Mouse (Mus musculus): ENCODE results near the gene Gm45140. TPM values are rescaled to one million over a fixed set of nuclear protein-coding genes. Genes with fewer than 3 reads are reported as not detected.

Gene Gm45140
- polyA plus RNA-seq, 1 experiment from 2014 or later = 3.8 TPM

DNA sequence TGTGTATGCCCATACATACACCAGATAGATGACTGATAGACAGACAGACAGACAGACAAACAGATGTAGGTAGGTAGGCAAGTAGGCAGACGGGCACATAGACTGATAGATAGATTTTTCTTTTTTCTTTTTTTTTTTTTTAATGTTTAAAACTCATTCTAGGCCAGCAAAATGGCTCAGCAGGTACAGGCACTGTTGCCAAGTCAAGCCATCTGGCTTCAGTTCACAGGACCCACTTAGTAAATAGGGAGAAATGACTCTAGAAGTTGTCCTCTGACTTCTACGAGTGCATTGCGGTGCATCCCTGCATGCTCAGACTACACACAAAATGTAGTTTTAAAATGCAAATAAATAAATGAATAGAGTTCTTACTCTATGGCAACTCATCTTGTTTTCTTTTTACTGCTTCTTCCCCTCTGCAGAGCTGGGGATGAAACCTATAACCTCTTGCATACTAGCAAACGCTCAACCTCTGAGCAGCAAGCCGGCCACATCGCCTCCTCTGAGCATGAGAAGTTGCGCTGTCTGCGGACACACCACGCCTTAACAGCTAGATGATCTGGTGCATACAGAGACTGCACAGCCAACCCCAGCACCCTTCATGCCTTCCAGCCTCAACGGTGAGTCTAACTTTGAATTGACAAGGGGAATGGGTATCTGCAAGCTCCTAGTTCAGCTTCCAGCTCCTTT lies 41.6 kb downstream of the Gm45140 start:
- Histone ChIP-seq H3K4me2 (no peak overlapping the region), H3K27me3 (no peaks in the 10 kb centered on the region), H3K9ac (no peak overlapping the region), H3K9me3 (no peaks in the 10 kb centered on the region), H3K4me3 (no peak overlapping the region), H3K27ac (replicated peaks) (no peak overlapping the region), H3K4me1 (replicated peaks) (peaks cover 8% of the 10 kb centered on the region), H3K36me3 (0 out of 2 replicates have a peak, but pooled peaks cover 3% of the 10 kb centered on the region)
- WGBS = 91% methylated on average over 10 of the region's 10 CpGs
- ATAC-seq (ENCODE audit: low FRiP score, low read depth) = no peak

DNA sequence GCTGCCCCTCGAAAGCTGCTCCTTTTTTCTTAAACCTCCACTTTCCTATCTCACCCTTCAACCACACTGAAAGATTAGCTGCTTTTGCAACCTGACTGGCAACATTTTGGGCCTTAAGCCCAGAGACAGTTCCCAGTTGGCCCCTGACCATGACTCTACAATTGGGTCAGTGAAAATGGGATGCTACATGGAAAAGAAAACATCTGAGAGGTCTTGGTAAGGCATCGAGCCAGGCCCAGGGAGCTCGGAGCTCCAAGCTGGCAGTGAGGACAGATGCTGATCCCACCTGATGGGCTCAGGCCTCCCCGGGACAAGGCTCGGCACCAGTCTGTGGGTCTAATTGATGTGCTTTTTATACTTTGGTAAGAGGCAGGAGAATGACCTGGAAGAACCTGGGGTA lies 43.8 kb downstream of the Gm45140 start:
- H3K4me1 ChIP-seq (replicated peaks) = peaks cover 9% of the 10 kb centered on the region
- no peaks in the 10 kb centered on the region for H3K27me3 ChIP-seq
- no peaks in the 10 kb centered on the region for H3K9me3 ChIP-seq
- ATAC-seq (ENCODE audit: low FRiP score, low read depth) = no peak
- 0 out of 2 replicates have a peak, but pooled peaks cover 3% of the 10 kb centered on the region for H3K36me3 ChIP-seq
- no peak overlapping the region for H3K27ac ChIP-seq (replicated peaks)
- WGBS = 93% methylated on average over 5 of the region's 5 CpGs
- H3K4me2 ChIP-seq = no peak overlapping the region
- H3K4me3 ChIP-seq = no peak overlapping the region
- H3K9ac ChIP-seq = no peak overlapping the region

DNA sequence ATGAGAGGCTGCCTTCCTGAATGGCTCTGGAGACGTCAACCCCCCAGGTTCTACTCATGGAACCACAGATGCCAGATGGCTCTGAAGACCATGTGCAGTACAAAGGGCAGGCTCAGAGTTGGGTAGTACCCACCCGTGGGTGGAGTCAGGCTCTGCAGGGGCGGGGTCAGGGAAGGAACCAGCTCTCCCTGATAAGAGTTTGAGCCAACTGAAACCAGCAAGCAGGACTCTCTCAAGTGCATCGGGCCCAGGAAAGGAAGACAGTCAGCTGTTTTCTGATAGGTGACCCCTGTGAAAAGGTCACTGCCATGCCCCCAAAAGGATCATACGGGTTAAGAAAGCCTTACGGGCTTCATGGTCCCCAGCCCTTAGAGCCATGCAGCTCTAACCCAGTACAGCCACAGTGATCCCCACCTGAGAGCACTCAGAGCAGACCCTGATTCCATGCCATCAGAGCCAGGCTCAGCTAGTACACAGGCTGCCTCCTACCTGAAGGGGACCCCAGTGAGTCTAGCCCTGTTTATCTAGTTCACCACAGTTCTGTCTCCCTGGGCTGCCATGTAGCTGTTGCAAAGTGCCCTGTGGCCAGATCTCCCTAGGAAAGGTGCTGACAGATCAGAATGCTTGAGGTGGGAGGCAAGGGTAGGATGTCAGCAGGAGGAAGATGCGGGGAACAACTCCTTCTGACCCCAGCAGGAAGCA lies 44.7 kb downstream of the Gm45140 start:
- H3K4me1 ChIP-seq (replicated peaks) = peaks cover 9% of the 10 kb centered on the region
- no peak for ATAC-seq (ENCODE audit: low FRiP score, low read depth)
- 79% methylated on average over 7 of the region's 7 CpGs for WGBS
- H3K27ac ChIP-seq (replicated peaks) = no peak overlapping the region
- H3K4me3 ChIP-seq = no peak overlapping the region
- H3K27me3 ChIP-seq = no peaks in the 10 kb centered on the region
- H3K4me2 ChIP-seq = no peak overlapping the region
- no peaks in the 10 kb centered on the region for H3K9me3 ChIP-seq
- H3K36me3 ChIP-seq = 0 out of 2 replicates have a peak, but pooled peaks cover 3% of the 10 kb centered on the region
- H3K9ac ChIP-seq = no peak overlapping the region

- Histone ChIP-seq H3K27ac (replicated peaks) (no peak overlapping the region), H3K4me2 (no peak overlapping the region), H3K27me3 (no peaks in the 10 kb centered on the region), H3K4me1 (replicated peaks) (peaks cover 9% of the 10 kb centered on the region), H3K9me3 (no peaks in the 10 kb centered on the region), H3K9ac (no peak overlapping the region), H3K36me3 (0 out of 2 replicates have a peak, but pooled peaks cover 3% of the 10 kb centered on the region), H3K4me3 (no peak overlapping the region)
- 92% methylated on average over 6 of the region's 6 CpGs for WGBS
- no peak for ATAC-seq (ENCODE audit: low FRiP score, low read depth)
Measured at GRCm38 (mm10) chr6:87789791-87790190, 45.8 kb downstream of the Gm45140 start.

- Histone ChIP-seq H3K36me3 (0 out of 2 replicates have a peak, but pooled peaks cover 3% of the 10 kb centered on the region), H3K4me3 (no peak overlapping the region), H3K4me1 (replicated peaks) (peaks cover 9% of the 10 kb centered on the region), H3K27ac (replicated peaks) (no peak overlapping the region), H3K9ac (no peak overlapping the region), H3K4me2 (no peak overlapping the region), H3K9me3 (no peaks in the 10 kb centered on the region), H3K27me3 (no peaks in the 10 kb centered on the region)
- no peak for ATAC-seq (ENCODE audit: low FRiP score, low read depth)
- 36% methylated on average over 5 of the region's 5 CpGs for WGBS
Measured at GRCm38 (mm10) chr6:87788896-87789587, 46.6 kb downstream of the Gm45140 start.

DNA sequence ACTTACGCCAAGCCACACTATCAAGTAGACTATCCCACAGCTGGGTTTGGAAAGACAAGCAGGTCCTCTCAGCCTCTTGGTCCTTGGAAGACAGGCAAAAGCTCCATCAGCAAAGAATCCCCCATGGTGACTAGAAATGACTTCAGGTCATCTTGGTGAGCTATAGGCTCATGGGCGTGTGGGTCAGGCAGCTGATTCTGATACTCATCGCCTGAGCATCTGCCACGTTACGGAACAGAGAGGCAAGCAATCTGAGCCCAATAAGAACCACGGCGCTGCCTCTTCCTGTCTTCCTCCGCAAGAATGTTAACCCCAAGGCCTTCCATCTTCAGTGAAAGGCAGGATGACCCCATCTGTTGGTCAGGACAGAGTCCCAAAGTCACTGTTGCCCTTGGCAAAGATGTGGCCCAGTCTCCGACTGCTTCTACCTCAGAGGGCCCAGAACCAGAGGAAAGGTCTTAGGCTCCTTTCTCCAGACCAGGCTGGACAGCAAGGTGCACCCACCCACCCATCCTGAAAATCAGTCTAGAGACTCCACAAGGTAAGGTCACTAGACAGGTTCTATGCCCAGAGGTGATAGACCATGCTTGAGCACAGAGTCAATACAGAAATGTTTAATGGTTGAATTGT lies 47.2 kb downstream of the Gm45140 start:
- 96% methylated on average over 9 of the region's 9 CpGs for WGBS
- no peak overlapping the region for H3K4me3 ChIP-seq

GRCm38 (mm10) chr6:87787108-87787890 lies 48.3 kb downstream of the Gm45140 start:
- ATAC-seq (ENCODE audit: low FRiP score, low read depth) = no peak
- 88% methylated on average over 6 of the region's 6 CpGs for WGBS
- Histone ChIP-seq H3K27ac (replicated peaks) (no peak overlapping the region), H3K4me2 (no peak overlapping the region), H3K27me3 (no peaks in the 10 kb centered on the region), H3K4me3 (no peak overlapping the region), H3K9ac (no peak overlapping the region), H3K9me3 (no peaks in the 10 kb centered on the region), H3K4me1 (replicated peaks) (peaks cover 9% of the 10 kb centered on the region), H3K36me3 (0 out of 2 replicates have a peak, but pooled peaks cover 3% of the 10 kb centered on the region)

More for the DNA sequence above, 47.2 kb downstream of the Gm45140 start:
- Histone ChIP-seq H3K27me3 (no peaks in the 10 kb centered on the region), H3K9me3 (no peaks in the 10 kb centered on the region), H3K4me2 (no peak overlapping the region), H3K9ac (no peak overlapping the region), H3K27ac (replicated peaks) (no peak overlapping the region), H3K4me1 (replicated peaks) (peaks cover 9% of the 10 kb centered on the region), H3K36me3 (0 out of 2 replicates have a peak, but pooled peaks cover 3% of the 10 kb centered on the region)
- no peak for ATAC-seq (ENCODE audit: low FRiP score, low read depth)

GRCm38 (mm10) chr6:87786621-87787020 lies 49.0 kb downstream of the Gm45140 start:
- no peak overlapping the region for H3K4me2 ChIP-seq
- no peak for ATAC-seq (ENCODE audit: low FRiP score, low read depth)
- WGBS = 87% methylated on average over 5 of the region's 5 CpGs

DNA sequence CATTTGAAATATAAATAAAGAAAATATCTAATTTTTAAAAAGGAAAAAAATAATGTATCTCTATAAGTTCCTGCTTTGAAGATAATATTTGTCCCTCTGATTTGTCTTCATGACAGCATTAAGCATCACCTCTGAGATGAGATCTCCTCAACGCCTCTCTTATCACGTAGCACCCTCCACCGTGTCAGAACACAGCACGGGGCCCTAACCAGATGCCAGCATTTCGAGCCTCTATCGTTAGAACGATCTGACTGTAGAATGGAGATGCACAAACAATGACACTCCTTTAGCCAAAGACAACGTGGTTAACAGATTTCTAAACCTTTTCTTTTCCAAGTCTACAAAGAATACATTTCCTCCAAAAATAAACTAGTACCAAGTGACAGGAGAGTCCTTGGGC lies 51.6 kb downstream of the Gm45140 start:
- 80% methylated on average over 8 of the region's 8 CpGs for WGBS
- H3K4me3 ChIP-seq = no peak overlapping the region
- no peaks in the 10 kb centered on the region for H3K27me3 ChIP-seq
- no peak overlapping the region for H3K9ac ChIP-seq
- no peak overlapping the region for H3K4me2 ChIP-seq
- no peaks in the 10 kb centered on the region for H3K9me3 ChIP-seq
- no peak overlapping the region for H3K27ac ChIP-seq (replicated peaks)
- no peaks in the 10 kb centered on the region for H3K36me3 ChIP-seq
- H3K4me1 ChIP-seq (replicated peaks) = peaks cover 2% of the 10 kb centered on the region
- no peak for ATAC-seq (ENCODE audit: low FRiP score, low read depth)

More at GRCm38 (mm10) chr6:87786621-87787020, 49.0 kb downstream of the Gm45140 start:
- Histone ChIP-seq H3K4me3 (no peak overlapping the region), H3K9me3 (no peaks in the 10 kb centered on the region), H3K4me1 (replicated peaks) (peaks cover 9% of the 10 kb centered on the region), H3K9ac (no peak overlapping the region), H3K27me3 (no peaks in the 10 kb centered on the region), H3K36me3 (no peaks in the 10 kb centered on the region), H3K27ac (replicated peaks) (no peak overlapping the region)

DNA sequence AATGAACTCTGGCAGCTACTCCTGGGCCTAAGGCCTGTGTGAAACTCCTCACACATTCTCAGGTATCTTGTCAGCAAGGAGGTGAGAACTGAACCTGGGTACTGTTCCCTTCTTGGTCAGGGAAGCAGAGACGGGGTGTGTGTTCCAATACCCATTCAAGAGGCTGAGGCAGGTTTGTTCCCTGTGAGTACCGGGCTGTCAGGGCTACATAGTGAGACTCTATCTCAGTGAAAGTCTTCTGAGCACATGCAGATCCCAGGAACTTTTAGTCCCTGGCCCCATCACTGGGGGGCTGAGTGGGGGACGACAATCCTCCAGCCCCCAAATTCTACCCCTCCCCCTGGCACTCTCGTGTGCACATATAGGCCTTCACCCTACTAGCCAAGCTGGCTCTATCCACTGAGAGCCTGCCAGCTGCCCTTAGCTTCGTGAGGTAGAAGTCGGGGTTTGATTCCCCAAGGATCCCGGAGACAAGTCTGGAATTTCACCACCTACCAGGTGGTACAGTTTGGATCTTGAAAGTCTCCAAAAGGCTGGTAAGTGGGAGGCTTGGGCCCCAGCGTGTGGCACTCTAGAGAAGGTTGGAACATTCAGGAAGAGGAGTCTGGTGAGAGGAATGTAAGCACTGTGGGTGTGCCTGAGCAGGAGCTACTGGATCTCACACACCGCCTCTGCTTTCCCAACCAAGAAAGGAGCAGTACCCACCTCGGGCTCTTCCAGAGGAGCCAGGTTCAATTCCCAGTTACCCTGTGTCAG lies 54.9 kb downstream of the Gm45140 start:
- Histone ChIP-seq H3K4me3 (no peak overlapping the region), H3K9ac (no peak overlapping the region), H3K4me1 (replicated peaks) (no peaks in the 10 kb centered on the region), H3K27me3 (no peaks in the 10 kb centered on the region), H3K27ac (replicated peaks) (no peak overlapping the region), H3K9me3 (no peaks in the 10 kb centered on the region), H3K4me2 (no peak overlapping the region), H3K36me3 (no peaks in the 10 kb centered on the region)
- ATAC-seq (ENCODE audit: low FRiP score, low read depth) = no peak
- WGBS = 83% methylated on average over 10 of the region's 10 CpGs

Measured in hindbrain, embryonic 15.5 days (tissue).